Mouse (Mus musculus) forebrain, embryonic 11.5 days (tissue): ENCODE measurements around the gene Fam174b. TPM values are rescaled to one million over a fixed set of nuclear protein-coding genes. Genes with fewer than 3 reads are reported as not detected.

Source experiments
- ATAC-seq: fragments of 200-750 bp; cut with Nextera tagmentation; replicated peaks from 2 replicates; pipeline ENCODE4 v1.8.0; 2017; ENCODE audit warnings: moderate TSS enrichment; ENCODE audit not compliant: low FRiP score
- DNase-seq: peaks from one replicate; pipeline ENCODE4 v3.0.0-alpha.2; 2017; ENCODE audit warnings: low spot score
- H3K27ac ChIP-seq: fragments of 300-500 bp; sonication (generic); 2 replicates; pipeline ENCODE4 v1.5.1; 2014; ENCODE audit warnings: low read depth, low read length
- H3K27me3 ChIP-seq: fragments of 300-500 bp; sonication (generic); 2 replicates; pipeline ENCODE4 v1.6.1; 2014; ENCODE audit warnings: mild to moderate bottlenecking, low read length, mixed read lengths; ENCODE audit not compliant: control insufficient read depth, insufficient read depth
- H3K36me3 ChIP-seq: fragments of 300-500 bp; sonication (generic); 2 replicates; pipeline ENCODE4 v1.6.1; 2014; ENCODE audit warnings: mild to moderate bottlenecking, low read length, moderate library complexity, mixed read lengths; ENCODE audit not compliant: control insufficient read depth, insufficient read depth
- H3K4me1 ChIP-seq: fragments of 300-500 bp; sonication (generic); replicated peaks from 2 replicates; pipeline ENCODE4 v1.6.1; 2014; ENCODE audit warnings: low read length, mixed read lengths; ENCODE audit not compliant: control insufficient read depth, insufficient read depth
- H3K4me2 ChIP-seq: fragments of 300-500 bp; sonication (generic); 2 replicates; pipeline ENCODE4 v1.6.1; 2014; ENCODE audit warnings: low read depth, mild to moderate bottlenecking, low read length, moderate library complexity, mixed read lengths; ENCODE audit not compliant: severe bottlenecking
- H3K4me3 ChIP-seq: fragments of 300-500 bp; sonication (generic); 2 replicates; pipeline ENCODE4 v1.5.1; 2014; ENCODE audit warnings: low read depth, low read length
- H3K9ac ChIP-seq: fragments of 300-500 bp; sonication (generic); 2 replicates; pipeline ENCODE4 v1.6.1; 2014; ENCODE audit warnings: low read length
- H3K9me3 ChIP-seq: fragments of 300-500 bp; sonication (generic); 2 replicates; pipeline ENCODE4 v1.6.1; 2016; ENCODE audit warnings: low read length, mixed read lengths; ENCODE audit not compliant: control insufficient read depth
- WGBS: fragments of 180-500 bp; shearing (Covaris S2); extraction: QIAGEN DNeasy Blood & Tissue Kit; methylation state at CpG from one replicate; pipeline ENCODE4 v1.1.7; 2014; 5-methylcytosine and 5-hydroxymethylcytosine counted together
- polyA plus RNA-seq: library from polyadenylated mRNA; unstranded; fragments of >200 nt; fragmentation: Nextera tagmentation; extraction: Ambion mirVana; gene quantifications from 2 replicates; pipeline ENCODE4 v1.2.1, GENCODE M21; 2014

The Fam174b gene
- polyA plus RNA-seq, 1 experiment from 2014 or later = 19.7 TPM

DNA sequence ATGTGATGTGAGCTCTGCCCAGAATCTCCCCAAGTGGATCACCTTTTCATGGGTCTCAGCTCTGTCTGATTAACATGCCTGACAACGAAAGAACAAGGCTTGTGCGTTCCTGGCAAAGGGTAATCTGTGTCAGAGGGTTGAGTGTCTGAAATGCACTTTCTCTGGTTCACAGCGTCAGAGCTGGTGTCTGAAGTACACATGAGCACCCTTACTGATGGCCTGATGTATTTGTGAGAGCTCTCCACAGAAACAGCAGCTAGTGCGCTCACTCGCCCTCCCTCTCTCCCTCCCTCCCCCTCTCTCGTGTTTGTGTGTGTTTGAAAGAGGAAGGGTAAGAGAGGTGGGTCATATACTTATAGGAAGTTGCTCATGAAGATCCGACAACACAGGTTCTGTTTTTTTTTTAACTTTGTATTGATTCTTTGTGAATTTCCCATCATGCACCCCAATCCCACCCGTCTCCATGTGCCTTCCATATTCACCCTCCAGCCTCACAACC, 21.6 kb downstream of the Fam174b start:
- ATAC-seq (no peak), DNase-seq (no peak)
- Histone ChIP-seq H3K27me3 (no peaks in the 10 kb centered on the region), H3K4me2 (no peak overlapping the region), H3K36me3 (no peaks in the 10 kb centered on the region), H3K4me1 (no peaks in the 10 kb centered on the region), H3K27ac (no peak overlapping the region), H3K9ac (no peak overlapping the region), H3K9me3 (no peaks in the 10 kb centered on the region), H3K4me3 (no peak overlapping the region)
- WGBS = 81% methylated on average over 8 of the region's 8 CpGs

DNA sequence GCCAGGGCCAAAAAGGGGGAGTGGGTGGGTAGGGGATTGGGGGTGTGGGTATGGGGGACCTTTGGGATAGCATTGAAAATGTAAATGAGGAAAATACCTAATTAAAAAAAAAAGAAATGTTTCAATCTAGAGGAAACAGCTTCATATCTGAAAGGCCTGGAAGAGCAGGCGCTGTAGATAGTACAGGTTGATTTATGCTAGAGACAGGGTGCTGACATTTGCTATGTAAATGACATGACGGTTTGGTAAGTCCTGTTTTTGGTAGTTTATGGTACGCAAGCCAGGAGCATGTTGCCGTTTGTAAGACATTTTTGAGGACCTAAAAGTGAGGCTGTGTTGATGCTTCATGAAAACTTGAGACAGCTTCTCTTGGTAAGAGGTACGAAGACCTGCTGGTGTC, 24.6 kb downstream of the Fam174b start:
- no peak for DNase-seq
- no peaks in the 10 kb centered on the region for H3K36me3 ChIP-seq
- H3K4me3 ChIP-seq = no peak overlapping the region
- no peak overlapping the region for H3K9ac ChIP-seq
- no peaks in the 10 kb centered on the region for H3K4me1 ChIP-seq
- WGBS = 91% methylated on average over 5 of the region's 5 CpGs
- no peak overlapping the region for H3K27ac ChIP-seq
- no peak overlapping the region for H3K4me2 ChIP-seq
- ATAC-seq = no peak
- H3K27me3 ChIP-seq = no peaks in the 10 kb centered on the region
- H3K9me3 ChIP-seq = no peaks in the 10 kb centered on the region

DNA sequence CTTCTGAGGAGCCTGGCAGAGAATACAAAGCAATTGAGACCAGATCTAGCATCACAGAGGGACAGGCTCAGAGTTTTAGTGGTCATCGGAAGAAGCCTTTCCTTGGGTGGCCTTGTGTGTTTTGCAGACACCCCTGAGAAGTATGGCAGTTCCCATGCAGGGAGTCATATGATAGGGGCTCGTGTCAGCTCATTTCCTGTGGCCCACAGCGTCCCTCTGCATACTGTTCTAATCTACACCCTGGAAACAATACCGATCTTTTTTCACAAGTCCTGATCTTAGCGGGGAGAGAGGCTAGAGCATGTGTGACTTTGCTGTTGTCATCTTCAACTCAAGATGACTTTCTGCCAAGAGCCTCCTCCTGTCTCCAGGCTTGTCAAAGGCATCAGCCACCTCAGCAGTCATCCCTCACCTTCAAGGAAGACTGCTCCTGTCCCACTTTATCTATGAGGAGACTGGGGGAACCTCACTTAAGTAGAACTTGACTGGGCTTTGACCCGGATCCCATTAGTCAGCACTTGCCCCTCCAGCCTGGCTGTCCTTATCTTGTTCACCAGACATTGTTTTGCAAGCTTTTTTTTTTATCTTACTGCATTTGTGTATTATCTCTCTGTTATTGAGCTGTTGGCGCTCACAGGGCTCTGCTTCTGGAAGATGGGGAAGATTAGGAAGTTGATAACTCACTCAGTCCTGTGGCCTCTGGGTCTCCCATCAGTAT, 25.2 kb downstream of the Fam174b start:
- DNase-seq (no peak), ATAC-seq (no peak)
- Histone ChIP-seq H3K4me3 (no peak overlapping the region), H3K9ac (no peak overlapping the region), H3K27ac (no peak overlapping the region), H3K4me2 (no peak overlapping the region), H3K27me3 (no peaks in the 10 kb centered on the region), H3K9me3 (no peaks in the 10 kb centered on the region), H3K36me3 (no peaks in the 10 kb centered on the region), H3K4me1 (no peaks in the 10 kb centered on the region)
- 82% methylated on average over 7 of the region's 7 CpGs for WGBS

DNA sequence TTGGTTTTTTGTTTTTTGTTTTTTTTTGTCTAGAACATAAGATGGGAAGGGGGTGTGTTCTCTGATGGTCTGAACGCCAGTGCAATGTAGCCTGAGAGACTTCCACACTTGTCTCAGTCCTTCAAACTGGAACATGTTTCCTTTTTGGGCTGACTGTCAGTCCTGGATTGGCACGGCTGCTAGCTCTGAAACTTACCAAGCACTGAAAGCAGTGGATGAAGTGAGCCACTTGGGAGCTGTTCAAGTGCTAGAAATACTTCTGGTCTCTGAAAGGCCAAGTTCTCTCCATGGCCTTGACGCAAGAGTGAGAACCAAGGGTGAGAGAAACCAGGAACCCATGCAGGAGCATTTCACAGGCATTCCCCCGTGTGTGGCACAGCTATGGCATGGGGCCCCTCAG, 29.1 kb downstream of the Fam174b start:
- Histone ChIP-seq H3K27me3 (no peaks in the 10 kb centered on the region), H3K4me3 (no peak overlapping the region), H3K36me3 (no peaks in the 10 kb centered on the region), H3K9ac (no peak overlapping the region), H3K4me1 (no peaks in the 10 kb centered on the region), H3K9me3 (no peaks in the 10 kb centered on the region), H3K4me2 (no peak overlapping the region), H3K27ac (no peak overlapping the region)
- DNase-seq (no peak), ATAC-seq (no peak)
- WGBS = 85% methylated on average over 4 of the region's 4 CpGs

DNA sequence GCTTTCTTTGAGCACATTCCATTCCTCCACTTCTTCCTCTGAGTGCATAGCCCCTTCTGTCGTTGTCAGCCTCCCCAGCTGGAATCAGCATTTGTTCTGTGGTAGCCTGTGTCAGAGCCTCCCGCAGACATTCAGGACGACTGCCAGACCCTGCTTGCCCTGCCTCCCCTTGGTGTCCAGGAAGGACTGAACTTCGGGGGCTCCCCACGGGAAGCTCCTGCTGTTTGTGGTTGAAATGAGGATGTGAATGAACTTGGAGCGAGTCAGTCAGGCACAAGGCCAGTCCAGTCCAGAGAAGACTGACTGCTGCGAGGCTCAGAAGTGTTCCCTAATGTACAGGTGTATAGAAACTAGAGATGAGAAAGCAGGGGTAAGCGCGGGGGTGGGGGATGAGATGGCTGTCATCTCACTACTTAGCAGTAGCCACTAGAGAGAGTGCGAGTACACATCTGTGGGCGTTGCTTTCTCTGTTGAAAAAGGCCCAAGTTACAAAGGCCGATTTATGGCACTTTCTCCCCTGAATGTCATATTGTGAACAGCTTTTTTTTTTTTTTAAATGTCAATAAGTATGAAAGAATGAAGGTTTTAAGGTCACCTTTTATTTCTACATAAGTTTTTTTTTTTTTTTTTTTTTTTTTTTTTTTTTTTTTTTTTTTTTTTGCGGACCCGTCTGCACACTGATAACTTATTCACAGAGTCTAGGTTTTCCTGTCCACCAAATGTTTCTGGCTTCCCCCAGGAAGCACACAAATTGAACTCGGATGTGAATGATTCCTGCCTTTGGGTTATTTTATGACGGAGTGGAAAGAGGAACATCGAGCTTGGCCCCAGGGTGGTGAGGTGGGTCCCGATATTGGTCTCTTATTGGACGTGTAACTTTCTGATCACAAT, 31.5 kb downstream of the Fam174b start:
- no peaks in the 10 kb centered on the region for H3K27me3 ChIP-seq
- H3K9ac ChIP-seq = no peak overlapping the region
- no peaks in the 10 kb centered on the region for H3K36me3 ChIP-seq
- H3K4me1 ChIP-seq = no peaks in the 10 kb centered on the region
- WGBS = 52% methylated on average over 19 of the region's 19 CpGs
- ATAC-seq = no peak
- H3K9me3 ChIP-seq = no peaks in the 10 kb centered on the region
- peak; percentile 57 for DNase-seq
- no peak overlapping the region for H3K4me3 ChIP-seq
- H3K4me2 ChIP-seq = 0 out of 2 replicates have a peak overlapping the region, but pooled peaks have one; percentile 9
- H3K27ac ChIP-seq = no peak overlapping the region

DNA sequence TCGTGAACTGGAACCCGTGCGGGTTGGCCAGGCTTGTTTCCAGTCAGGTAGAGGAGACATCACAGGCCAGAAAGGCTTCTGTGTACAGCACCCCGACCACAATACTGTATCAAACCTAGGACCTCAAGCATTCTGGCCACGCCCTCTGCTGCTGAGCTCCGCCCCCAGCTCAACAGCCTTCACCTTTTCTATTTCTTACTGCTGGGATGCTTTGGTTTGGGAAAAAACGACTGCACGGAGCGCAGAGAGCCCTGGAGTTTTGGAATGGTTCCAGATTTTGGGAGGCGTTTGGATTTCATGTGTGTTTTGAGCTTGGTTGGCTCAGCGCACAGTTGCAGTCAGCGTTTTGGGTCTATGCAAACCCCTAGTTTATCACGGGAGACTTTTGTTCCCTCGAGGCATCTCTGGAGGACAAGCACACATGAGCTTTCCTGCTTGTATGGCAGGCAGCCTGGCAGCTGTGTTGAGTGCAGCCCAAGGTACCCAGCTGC, 32.2 kb downstream of the Fam174b start:
- Histone ChIP-seq H3K27me3 (no peaks in the 10 kb centered on the region), H3K9ac (no peak overlapping the region), H3K4me2 (no peak overlapping the region), H3K27ac (no peak overlapping the region), H3K9me3 (no peaks in the 10 kb centered on the region), H3K4me1 (no peaks in the 10 kb centered on the region), H3K4me3 (no peak overlapping the region), H3K36me3 (no peaks in the 10 kb centered on the region)
- ATAC-seq = no peak
- 77% methylated on average over 14 of the region's 14 CpGs for WGBS
- DNase-seq = no peak

DNA sequence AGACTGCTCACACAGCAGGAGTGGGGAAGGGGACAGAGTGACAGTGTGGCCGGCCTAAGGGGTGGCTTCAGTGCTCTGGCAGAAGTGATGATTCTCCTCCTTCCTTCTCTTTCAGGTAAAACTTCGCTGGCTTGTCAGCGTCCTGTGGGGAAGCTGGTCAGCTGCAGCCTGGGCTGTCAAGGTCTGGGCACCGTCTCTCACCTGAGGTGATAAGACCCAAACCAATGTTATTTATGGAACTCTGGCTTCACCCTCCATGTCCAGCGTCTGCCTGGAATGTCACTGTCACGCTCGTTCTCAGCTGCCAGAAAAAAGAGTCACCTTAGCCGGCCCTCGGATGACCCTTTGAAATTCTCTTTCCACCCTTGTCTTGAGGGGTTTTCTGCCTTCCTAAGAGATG, 34.7 kb downstream of the Fam174b start:
- DNase-seq = no peak
- no peaks in the 10 kb centered on the region for H3K36me3 ChIP-seq
- 86% methylated on average over 9 of the region's 9 CpGs for WGBS
- no peak overlapping the region for H3K4me3 ChIP-seq
- no peak overlapping the region for H3K4me2 ChIP-seq
- ATAC-seq = no peak
- H3K4me1 ChIP-seq = no peaks in the 10 kb centered on the region
- H3K9ac ChIP-seq = no peak overlapping the region
- H3K9me3 ChIP-seq = no peaks in the 10 kb centered on the region
- no peaks in the 10 kb centered on the region for H3K27me3 ChIP-seq
- no peak overlapping the region for H3K27ac ChIP-seq

DNA sequence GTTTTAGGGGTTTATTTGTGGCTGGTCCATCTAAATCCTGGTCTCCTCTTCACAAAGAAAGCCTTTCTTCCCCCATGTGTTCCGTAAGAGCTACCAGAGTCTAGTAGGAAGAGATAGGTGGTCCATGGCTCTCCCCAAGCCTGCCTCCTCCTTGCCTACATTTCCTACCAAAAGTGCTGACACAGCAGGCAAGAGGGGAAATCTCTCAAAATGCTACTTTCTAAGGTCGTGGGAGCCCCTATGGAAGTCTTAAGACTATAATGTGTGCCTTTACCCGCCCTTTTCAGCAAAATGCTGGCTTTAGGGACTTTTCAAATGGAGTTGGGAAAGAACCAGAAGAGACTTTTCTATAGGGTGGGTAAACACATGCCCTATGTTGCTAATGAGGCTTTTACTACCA, 37.7 kb downstream of the Fam174b start:
- H3K4me3 ChIP-seq = no peak overlapping the region
- no peaks in the 10 kb centered on the region for H3K9me3 ChIP-seq
- no peaks in the 10 kb centered on the region for H3K27me3 ChIP-seq
- H3K9ac ChIP-seq = no peak overlapping the region
- H3K27ac ChIP-seq = no peak overlapping the region
- DNase-seq (no peak), ATAC-seq (no peak)
- H3K4me2 ChIP-seq = no peak overlapping the region
- H3K4me1 ChIP-seq = no peaks in the 10 kb centered on the region
- no peaks in the 10 kb centered on the region for H3K36me3 ChIP-seq
- 74% methylated on average over 3 of the region's 3 CpGs for WGBS
